Mouse (Mus musculus): Measurements from ENCODE around the gene Smok3c.
"Not testable (repeated sequence)": the region's sequence is repeated elsewhere in the genome, so short reads cannot be mapped to it uniquely, and the experiment has no call there.

The Smok3c gene

DNA sequence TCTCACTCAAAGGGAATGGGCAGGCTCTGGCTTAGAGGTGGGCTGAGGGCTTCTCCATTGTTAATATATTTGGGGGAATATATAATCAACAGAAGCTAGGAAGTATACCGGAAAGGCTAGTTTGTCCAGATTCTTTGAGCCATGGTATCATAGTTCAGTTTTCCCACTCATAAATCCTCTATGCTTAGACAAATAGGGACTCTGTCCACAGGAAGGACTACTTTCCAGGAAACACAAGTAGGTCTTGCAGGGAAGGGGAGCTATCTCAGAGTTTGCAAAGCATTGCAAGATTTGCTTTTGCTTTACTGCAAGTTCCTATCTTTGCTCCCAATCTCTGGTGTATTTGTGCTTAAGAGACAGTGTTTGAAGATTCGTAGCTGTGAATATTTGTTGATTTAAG, 52.0 kb downstream of the Smok3c start:
- no peak for DNase-seq (ENCODE audit: low spot score)

DNA sequence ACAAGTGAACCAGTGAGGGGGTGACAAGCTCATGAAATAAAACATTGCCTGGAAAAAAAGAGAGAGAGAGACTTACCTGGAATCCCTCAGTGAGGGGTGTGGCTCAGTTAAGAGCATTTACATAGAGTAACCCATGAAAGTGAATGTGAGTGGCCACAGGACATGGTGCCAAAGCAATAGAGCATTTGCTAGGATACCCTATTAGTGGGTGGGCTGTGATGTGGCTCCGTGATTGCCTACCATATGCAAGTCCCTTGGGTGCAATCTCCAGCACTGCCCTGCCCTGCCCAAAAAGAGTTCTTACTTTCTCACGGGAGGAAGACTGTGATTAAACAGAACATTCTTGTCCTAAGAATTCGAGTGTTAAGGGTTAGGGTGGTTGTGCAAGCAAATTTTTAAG, 54.1 kb downstream of the Smok3c start:
- no peak for DNase-seq (ENCODE audit: low spot score)

DNA sequence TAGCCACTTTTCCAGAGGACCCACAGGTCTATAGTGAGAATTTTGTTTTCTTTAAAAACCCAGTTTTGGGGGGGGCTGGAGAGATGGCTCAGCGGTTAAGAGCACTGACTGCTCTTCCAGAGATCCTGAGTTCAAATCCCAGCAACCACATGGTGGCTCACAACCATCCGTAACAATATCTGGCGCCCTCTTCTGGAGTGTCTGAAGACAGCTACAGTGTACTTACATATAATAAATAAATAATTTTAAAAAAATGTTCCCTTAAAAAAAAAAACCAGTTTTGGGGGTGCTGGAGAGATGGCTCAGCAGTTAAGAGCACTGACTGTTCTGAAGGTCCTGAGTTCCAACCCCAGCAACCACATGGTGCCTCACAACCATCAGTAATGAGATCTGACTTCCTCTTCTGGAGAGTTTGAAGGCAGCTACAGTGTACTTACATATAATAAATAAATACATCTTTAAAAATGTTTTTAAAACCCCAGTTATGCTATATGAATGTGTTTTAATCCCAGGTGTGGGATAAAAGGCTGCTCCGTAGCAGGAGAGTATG, 56.9 kb downstream of the Smok3c start:
- DNase-seq (ENCODE audit: low spot score), result not testable (repeated sequence)
